Mouse (Mus musculus) lung, adult 2 months (tissue): Measurements from ENCODE around the gene Nek2. TPM values are rescaled to one million over a fixed set of nuclear protein-coding genes. Genes with fewer than 3 reads are reported as not detected.

ENCODE experiments used
- DNase-seq: peaks from one replicate; pipeline ENCODE4 v3.0.0; 2022
- H3K4me1 ChIP-seq: fragments of 200-500 bp; 2 replicates; pipeline ENCODE4 v1.6.1; 2011; ENCODE audit warnings: low read length; ENCODE audit not compliant: control insufficient read depth, insufficient read depth
- H3K4me3 ChIP-seq: fragments of 200-500 bp; replicated peaks from 2 replicates; pipeline ENCODE3; 2011; ENCODE audit warnings: low read depth, mild to moderate bottlenecking, control low read depth, low read length; ENCODE audit errors: extremely low read depth
- CTCF ChIP-seq: fragments of 200-500 bp; IDR thresholded peaks from 2 replicates; pipeline ENCODE4 v1.5.1; 2011; ENCODE audit warnings: mild to moderate bottlenecking, low read length, control low read depth; ENCODE audit not compliant: insufficient read depth
- POLR2A ChIP-seq: fragments of 200-500 bp; IDR thresholded peaks from 2 replicates; pipeline ENCODE4 v1.6.1; 2011; ENCODE audit warnings: low read depth, mild to moderate bottlenecking, control low read depth, low read length, borderline replicate concordance; ENCODE audit errors: extremely low read depth
- WGBS: fragments of 180-500 bp; shearing (Covaris S2); methylation state at CpG from one replicate; pipeline ENCODE4 v1.1.7; 2018; 5-methylcytosine and 5-hydroxymethylcytosine counted together
- polyA plus RNA-seq: library from polyadenylated mRNA; depleted of rRNA; stranded (reverse); fragments of >200 nt; gene quantifications from 2 replicates; pipeline ENCODE4 v1.2.3, GENCODE M21; 2012

Gene Nek2
- polyA plus RNA-seq, 1 experiment: 3.7 TPM

DNA sequence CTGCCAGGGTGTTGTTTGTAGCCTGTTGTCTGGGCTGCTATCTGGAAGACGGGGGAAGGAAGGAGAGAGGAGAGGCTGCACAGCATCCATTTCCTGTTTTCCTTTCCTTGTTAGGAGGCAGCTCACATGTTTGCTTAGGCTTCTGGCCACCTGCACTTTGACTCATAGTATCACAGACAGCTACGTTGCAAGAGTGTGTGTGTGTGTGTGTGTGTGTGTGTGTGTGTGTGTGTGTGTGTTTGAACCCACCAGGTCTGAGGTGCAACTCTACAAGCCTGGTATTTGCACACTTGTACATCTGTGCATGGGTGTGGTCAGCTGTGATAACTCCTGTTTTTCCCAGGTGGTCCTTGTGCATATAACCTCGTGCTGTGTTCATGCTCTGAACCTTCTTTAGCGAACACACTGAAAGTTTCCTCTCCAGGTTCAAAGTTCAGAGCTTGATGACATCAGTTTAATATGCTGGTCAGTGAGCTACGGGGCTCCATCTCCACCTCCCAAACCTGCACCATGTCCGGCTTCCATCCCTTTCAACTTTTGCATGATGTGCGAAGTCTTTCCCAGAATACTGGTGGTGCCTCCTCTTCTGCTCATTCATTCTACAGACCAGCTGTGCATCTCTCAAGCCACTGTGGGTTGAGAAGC is 27.2 kb upstream of the Nek2 start:
- H3K4me1 ChIP-seq: no peaks in the 10 kb centered on the region
- no peak for DNase-seq
- no peak overlapping the region for H3K4me3 ChIP-seq
- 64% methylated on average over 7 of the region's 7 CpGs for WGBS
- TF ChIP-seq CTCF: no peak
- no peak for TF ChIP-seq POLR2A

GRCm38 (mm10) chr1:191796238-191796896 is 24.9 kb upstream of the Nek2 start:
- H3K4me1 ChIP-seq: no peaks in the 10 kb centered on the region
- DNase-seq: no peak
- H3K4me3 ChIP-seq: no peak overlapping the region
- 55% methylated on average over 4 of the region's 4 CpGs for WGBS
- TF ChIP-seq POLR2A (no peak), CTCF (no peak)

- no peak for DNase-seq
- H3K4me3 ChIP-seq: no peak overlapping the region
Observed at GRCm38 (mm10) chr1:191802093-191802819, 19.0 kb upstream of the Nek2 start.

DNA sequence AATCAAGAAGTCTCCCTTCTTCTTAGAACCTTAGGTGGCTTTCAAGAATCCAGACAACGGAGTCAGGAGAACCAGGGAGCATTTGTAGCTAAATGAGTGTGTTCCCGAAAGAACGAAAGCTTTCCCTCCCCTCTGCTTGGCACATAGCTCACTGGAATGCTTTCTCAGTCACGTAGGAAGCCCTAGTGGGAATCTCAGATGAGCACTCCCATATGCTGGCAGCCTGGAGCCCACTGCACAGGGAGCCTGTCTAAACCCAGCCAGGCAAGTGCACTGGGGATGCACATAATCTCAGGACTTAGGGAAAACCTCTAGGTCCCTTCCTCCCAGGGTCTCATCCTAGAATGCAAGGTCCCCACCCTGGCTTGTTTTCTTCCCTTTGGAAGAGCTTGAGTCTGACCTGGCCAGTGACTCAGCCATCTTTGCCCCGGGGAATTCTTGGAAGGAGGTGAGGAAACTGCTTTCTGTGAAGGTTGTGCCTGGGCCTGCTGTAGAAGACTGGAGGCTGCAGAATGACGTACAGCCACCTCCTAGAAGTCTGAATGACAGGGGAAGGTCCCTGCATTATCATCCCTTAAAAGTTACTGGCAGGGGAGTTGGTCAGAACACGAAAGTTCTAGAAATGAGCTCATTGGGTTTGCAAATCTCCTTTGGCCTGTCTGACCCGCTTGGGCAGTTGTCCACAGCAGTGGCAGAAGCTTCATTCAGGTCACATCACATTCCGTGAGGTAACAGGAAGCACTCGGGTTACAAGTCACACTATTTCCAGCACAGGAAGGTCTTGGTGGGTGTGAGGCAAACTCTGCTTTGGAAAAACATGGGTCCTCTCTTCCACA is 18.2 kb upstream of the Nek2 start:
- Histone ChIP-seq H3K4me1 (no peaks in the 10 kb centered on the region), H3K4me3 (no peak overlapping the region)
- no peak for DNase-seq
- TF ChIP-seq POLR2A: no peak
- no peak for TF ChIP-seq CTCF
- 45% methylated on average over 10 of the region's 10 CpGs for WGBS

More at GRCm38 (mm10) chr1:191802093-191802819, 19.0 kb upstream of the Nek2 start:
- TF ChIP-seq CTCF (no peak), POLR2A (no peak)
- 48% methylated on average over 9 of the region's 9 CpGs for WGBS
- H3K4me1 ChIP-seq: no peaks in the 10 kb centered on the region

- TF ChIP-seq POLR2A (no peak), CTCF (no peak)
- 59% methylated on average over 5 of the region's 5 CpGs for WGBS
- Histone ChIP-seq H3K4me3 (no peak overlapping the region), H3K4me1 (no peaks in the 10 kb centered on the region)
- DNase-seq: no peak
Observed at GRCm38 (mm10) chr1:191804747-191805146, 16.5 kb upstream of the Nek2 start.

DNA sequence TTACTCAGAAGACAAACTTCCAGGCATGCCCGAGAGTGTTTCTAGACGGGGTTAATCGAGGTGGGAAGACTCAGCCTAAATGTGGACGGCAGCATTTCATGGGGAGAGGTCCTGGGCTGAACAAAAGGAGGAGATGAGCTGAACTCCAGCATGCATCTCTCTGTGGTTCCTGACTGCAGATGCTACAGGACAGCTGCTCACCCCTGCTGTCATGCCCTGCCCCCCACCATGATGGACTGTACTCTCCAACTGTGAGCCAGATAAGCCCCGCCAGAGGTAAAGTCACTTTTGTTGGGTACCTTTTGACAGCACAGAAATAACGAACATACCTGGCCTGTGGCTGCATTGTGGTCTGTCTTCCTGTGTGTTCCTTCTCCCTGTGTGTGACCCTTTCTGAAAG is 15.5 kb upstream of the Nek2 start:
- no peak for DNase-seq
- 70% methylated on average over 6 of the region's 6 CpGs for WGBS
- TF ChIP-seq POLR2A: no peak
- Histone ChIP-seq H3K4me1 (no peaks in the 10 kb centered on the region), H3K4me3 (no peak overlapping the region)

- 97% methylated on average over 4 of the region's 4 CpGs for WGBS
- TF ChIP-seq CTCF (no peak), POLR2A (no peak)
- Histone ChIP-seq H3K4me3 (no peak overlapping the region), H3K4me1 (no peaks in the 10 kb centered on the region)
- DNase-seq: no peak
Observed at GRCm38 (mm10) chr1:191806740-191807139, 14.5 kb upstream of the Nek2 start.

- 90% methylated on average over 7 of the region's 7 CpGs for WGBS
- Histone ChIP-seq H3K4me1 (no peaks in the 10 kb centered on the region), H3K4me3 (no peak overlapping the region)
- no peak for DNase-seq
- TF ChIP-seq POLR2A (no peak), CTCF (no peak)
Observed at GRCm38 (mm10) chr1:191807979-191808378, 13.3 kb upstream of the Nek2 start.

- no peak for DNase-seq
- TF ChIP-seq CTCF (no peak), POLR2A (no peak)
- WGBS: 49% methylated on average over 12 of the region's 12 CpGs
- Histone ChIP-seq H3K4me1 (no peaks in the 10 kb centered on the region), H3K4me3 (no peak overlapping the region)
Observed at GRCm38 (mm10) chr1:191808688-191809223, 12.5 kb upstream of the Nek2 start.
